Mouse (Mus musculus): ENCODE measurements around the gene Fbn1.
A peak's percentile ranks its signal among the peaks of the same experiment; 100 is the strongest.

The Fbn1 gene

DNA sequence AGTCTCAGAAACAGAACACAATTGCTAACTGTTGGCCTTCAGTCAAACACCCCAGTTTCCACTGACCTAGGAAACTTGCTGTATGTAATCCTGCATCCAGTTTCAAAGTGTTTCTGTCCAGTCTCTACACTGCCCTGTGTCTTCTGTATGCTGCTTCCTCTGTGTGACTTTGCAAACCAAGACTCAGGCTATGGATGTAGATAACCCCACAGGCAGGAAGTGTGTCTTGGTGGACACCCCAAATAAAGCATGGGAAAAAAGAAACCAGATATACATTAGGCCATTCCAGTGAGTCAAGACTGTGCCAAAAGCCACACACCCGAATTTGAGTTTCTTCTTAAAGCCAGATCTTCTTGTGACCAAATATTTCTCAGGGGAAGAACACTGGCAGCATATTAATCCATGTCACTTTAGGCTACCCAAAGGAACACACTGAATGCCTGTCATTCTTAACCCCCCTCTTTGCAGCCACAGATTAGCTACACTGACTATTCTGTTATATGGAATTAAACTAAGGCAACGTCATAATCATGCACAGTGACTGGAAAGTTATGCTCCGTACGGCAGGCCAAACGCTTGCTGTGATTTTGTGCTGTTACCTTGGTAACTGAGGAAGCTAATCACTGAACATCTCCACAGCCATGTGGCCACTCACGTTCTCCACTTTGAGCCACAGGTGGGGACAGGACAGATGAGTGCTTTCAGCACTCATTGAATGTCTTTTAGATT, 55.3 kb downstream of the Fbn1 start:
- DNase-seq: no peak

DNA sequence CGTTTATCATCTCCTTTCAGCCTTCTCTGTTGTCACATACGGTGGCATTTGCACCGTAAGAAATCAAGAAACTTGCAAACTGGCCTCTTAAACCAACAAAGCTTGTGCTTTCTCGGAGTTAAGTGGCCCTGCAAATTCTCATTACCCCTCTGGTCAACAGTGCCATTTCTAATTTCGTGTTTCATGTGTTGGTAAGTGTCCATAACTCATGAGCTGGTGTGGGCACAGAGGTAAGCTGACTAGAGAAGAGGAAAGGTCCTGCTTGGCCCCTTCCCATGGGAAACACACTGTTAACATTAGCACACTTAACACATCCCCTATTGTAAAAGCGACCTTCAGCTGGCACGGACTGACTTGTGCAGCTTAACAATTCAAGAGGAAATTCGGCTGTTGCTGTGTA, 58.4 kb downstream of the Fbn1 start:
- DNase-seq: no peak

DNA sequence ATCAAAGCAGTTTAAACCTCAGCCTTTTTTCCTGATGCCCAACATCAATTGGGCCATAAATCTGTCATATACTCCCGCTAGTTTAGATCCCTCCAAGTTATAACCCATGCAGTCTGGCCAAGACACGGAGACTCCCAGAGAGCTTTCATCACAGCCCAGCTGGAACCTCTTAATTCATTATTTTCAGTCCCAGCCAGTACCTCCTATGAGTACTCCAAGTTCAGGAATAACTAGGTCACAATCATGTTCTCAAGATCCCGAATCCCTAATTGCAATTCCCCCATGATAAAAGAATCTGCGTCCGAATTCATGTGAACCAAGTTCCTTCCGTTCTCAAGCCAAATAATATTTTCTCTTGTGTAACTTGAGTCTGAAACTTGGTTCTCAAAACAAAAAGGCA, 58.9 kb downstream of the Fbn1 start:
- no peak for DNase-seq

DNA sequence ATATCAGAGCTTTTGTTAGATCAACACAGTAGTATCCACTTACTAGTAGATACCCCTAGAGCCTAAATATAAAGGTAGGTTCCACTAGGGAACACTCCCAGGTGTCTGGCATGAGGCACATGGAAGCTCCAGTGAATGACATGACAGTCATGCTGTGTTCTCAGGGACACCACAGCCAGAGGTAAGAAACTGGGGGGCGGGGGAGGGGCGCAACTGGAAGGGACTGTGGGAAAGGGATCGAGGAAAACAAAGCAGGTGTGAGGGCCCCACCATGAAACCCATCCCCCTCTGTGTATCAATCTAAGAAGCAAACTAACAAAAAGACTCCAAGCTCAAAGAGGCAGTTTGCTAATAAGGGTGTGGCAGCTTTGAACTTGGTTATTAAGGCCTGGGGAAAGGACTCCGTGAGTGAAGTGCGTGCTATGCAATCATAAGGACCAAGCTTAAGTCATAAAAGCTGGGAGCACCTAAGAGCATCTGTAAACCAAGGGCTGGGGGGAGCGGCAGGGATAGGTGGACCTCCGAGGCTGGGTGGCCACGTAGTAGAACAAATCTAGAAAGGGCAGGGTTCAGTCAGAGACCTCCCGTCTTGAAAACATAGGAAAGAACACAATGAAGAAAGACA, 60.4 kb downstream of the Fbn1 start:
- DNase-seq: no peak

DNA sequence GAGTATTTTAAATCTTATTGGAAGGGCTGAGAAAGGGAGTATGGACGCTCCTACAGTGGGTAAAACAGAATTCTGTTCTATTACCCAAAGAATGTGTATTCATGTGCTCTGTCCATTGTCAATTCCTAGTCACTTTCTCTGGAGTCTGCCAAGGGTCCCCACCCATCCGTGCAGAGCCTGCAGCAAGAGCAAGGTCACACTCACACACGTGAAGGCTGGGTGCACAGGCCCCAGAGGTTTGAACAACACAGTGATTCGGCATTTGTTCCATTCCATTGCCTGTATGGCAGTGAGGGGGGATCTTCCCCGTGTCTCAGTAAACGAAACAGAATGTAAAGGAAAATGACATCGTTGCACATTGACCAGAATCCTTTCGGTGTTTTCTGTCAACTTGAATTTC, 69.4 kb downstream of the Fbn1 start:
- no peak for DNase-seq

DNA sequence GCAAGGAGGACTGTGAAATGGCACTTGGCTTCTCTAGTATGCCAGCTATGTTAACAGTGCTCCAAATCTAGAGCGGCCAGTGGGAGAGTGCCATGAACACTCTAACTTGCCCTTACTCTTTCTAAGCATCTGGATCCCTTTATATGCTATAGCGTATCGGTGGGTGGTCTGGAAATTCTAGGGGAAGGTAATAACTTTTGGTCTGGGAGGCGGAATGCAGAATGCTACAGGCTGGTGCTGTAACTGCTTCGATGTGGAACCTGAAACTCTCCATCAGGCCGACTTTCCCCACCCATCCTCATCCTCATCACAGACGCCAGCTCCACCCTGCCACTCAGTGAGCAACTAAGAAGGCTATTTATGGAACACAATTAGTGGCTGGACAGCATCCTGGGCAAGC, 71.6 kb downstream of the Fbn1 start:
- DNase-seq: no peak

DNA sequence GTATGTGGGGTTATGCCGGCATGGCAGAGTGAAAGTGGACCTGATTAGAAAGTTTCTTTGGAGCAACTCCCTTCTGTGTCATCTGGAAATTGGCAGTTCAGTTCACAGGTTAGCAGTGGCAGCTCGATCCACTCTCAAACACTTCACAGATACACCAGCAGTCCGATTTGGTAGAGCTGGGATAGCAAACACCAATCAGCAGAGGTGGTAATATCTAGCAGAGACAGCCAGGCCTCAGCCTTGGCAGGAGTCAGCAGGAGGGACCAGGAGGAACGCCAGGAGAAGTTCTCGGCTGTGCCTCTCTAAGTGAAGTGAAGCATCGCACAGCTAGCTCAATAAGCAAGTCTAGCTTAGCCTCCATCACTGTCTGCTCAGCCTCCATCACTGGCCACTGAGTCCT, 74.3 kb downstream of the Fbn1 start:
- DNase-seq: no peak

DNA sequence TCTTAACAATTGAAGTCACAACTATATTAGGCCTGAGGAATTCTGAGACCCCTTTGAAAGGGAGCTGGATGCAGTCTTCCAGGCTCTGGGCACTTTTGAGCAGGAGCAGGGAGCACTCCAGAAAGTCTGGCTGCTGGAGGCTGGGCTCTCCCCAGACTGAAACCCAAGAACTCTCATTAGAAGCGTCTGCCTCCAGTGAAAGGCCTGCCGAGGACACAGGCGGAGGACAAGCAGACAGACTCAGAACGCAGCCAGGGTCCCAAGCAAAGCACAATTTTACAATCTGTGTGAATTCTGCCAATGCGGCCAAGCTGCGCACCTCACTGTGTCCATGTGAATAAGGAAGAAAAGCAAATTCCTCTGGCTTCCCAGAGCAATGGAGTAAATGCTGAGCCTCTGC, 76.3 kb downstream of the Fbn1 start:
- no peak for DNase-seq

DNA sequence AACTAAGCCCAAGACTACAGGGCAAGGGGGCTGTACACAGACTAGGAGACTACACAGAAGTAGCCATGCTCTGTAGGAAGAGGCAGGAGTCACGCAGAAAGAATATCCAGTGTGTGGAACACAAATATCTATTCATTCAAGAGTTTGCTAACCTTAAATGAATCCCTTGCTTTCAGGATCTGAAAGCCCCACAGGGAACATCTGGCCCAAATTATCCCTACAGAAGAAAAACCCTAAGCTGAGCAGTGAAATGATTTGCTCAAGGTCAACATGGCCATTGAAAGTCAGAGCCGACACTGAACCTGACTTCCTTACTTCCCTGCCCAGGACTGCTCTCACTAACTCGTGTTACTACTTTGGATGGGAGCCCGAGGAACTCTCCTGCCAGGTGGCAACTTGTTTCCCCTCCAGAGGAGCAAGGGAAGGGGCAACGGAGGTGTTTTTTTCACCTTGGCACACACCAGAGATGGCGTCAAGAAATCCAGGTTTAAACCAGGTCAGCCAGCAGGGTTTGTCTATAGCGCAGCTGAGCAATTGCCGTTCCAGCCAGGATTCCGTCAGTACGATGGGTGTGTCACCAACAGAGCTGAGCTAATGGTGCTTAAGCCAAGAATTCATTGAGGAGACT, 78.9 kb downstream of the Fbn1 start:
- DNase-seq: peak; percentile 44

DNA sequence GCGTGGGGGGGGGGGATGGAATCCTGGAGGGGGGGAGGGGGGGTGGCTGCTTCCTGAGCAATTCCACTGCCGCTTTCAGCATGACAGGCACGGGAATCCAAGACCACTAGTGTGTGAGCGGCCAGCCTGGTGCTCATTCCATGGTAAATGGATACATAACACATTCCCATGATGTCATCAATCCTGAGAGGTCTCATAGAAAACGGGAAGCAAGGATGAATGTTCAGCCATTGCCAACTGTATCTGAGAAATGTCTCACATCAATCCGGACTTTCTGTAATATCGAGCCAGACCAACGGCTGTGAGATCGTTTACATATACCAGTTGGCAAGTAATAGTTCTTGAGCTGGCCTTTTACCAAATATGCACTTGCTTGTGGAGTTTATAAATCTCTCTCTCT, 87.2 kb downstream of the Fbn1 start:
- no peak for DNase-seq

DNA sequence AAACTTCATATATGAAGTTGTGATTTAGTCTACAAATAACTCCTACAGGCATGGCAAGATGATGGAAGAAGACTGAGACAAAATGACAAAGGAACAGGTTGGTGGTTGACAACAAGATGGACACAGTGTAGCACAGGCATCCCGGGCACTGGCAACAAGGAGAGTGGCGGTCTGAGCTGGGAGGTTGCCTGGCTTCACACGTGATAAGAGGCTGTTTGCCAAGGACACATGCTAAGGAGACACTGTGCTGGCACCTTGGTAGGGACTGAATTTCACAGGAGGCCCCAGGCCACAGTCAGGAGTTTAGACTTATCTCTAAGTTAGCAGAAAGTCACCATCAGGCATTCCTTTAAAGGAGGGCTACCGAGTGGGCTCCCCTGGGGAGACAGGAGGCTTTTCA, 88.1 kb downstream of the Fbn1 start:
- DNase-seq: no peak

DNA sequence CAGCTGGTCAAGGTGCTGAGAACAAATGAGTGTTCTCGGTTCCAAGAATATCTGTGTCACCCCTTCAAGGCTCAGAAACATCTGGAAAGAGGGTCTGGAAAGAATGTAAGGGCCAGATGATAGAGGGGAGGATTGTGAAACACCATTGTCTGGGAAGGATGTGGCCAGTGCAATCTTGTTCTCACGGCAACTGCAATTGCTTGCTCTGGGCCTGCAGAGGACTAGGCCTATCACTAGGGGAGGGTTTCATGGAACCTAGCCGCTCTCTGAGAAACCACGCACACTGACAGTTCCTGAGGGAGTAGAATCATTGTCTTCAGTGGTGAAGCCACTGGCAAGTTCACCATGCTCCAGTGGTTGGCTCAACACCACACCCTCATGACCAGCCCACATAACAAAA, 89.2 kb downstream of the Fbn1 start:
- no peak for DNase-seq

DNA sequence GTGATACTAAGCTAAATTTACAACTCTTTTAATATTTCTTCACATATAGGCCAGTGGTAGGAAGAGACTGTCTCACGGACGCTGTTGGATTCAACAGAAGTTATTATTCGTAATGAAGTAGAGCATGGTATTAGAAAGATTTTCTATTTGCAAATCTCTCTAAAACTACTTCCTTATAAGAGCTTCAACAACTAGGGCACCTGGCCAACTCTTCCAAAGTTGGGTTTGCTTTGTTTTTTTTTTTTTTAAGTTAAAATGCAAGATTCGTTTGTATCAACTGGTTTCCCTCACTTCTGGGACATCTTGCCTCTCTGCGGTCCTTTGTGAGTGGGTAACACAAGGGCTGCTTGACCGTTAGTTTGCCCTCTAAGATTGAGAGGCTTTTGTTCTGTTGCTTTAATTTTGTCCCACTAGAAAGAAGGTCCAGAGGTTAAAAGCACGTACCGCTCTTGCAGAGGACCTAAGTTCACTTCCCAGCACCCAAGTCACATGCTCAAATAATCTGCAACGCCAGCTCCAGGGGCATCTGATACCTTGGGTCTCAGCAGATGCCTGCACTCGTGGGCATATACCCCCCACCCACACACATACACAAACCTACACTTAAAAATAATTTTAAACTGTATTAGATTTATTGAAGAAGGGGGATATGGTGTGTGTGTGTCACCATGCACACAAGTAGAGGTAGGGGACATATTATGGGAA, 91.1 kb downstream of the Fbn1 start:
- peak; percentile 13 for DNase-seq

DNA sequence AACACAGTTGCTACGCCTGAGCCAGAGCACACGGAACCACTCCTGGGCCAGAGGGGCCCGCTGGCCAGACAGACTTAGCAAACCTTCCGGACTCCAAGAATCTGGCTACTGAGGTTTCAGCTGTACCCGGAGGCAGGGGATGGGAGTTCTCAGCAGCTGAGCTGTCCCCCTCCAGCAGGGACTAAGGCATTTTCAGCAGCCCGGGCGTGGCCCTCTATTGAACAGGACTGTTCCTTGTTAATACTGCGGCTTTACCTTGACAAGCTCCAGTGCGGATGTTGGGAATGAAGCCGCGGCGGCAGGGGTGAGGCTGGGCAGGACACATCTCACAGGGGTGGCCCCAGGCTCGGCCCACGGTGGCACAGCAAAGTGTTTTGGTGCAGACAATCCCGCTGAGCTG, 95.4 kb downstream of the Fbn1 start:
- DNase-seq: no peak

DNA sequence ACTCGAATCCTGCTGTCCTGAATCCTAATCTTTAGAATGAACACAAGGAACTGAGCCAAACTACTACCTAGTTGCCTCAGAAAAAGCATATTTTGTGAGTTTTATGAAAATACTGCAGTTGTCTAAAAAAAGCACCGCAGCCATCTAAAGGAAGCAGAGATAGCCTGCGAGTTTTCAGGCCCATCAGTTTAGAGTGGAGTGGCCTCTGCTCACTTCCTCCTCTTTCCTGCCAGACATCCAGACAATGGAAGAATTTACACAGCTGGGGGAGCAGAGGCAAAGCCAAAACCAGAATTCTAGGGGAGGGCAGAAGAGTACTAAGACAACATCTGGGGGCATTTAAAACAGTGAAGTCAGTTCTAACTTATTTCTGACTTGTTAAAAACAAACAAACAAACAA, 96.0 kb downstream of the Fbn1 start:
- no peak for DNase-seq

DNA sequence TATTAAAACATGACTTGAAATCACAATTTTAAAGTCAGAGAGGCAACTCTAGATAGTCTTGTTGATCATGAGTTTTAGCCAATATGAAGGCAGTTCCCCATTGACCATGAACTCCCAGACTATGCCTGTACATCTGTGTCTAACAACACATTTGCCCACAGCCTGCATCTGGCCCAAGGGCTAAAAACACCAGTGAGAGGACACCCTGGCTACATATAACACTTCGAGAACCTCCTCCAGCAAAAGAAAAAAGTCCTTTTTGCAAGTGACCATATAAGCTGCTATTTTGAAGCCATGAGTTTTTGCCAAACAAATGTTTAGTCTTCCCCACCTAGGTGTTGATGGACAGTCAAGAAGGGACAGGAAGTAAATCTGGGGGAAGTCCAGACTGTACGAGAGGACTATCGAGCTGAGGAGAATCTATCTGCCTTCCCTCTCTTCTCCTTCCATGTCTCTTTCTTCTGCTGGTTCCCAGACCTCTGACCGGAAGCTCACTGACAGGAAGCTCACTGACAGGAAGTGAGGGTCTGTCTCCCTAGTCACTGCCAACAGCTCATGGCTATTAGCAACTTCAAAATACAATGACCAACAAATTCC, 103.2 kb downstream of the Fbn1 start:
- DNase-seq: no peak

DNA sequence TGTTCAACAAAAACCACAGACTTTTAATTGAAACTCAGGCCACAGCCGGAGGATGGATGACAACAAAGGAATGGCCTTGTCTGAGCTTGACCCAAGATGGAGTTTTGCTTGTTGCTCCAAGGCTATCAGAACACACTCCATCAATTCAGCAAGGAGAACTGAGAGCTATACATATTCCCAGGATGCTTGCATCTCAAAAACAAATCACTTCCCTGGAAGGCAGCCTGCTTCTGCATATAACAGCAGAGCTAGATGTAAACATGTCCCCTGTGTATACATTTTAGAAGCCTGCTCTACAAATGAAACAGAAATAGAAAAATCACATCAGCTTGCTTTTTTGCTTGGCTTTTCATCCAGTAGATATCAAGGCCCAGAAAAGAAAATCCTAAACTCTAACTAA, 105.5 kb downstream of the Fbn1 start:
- DNase-seq: no peak

DNA sequence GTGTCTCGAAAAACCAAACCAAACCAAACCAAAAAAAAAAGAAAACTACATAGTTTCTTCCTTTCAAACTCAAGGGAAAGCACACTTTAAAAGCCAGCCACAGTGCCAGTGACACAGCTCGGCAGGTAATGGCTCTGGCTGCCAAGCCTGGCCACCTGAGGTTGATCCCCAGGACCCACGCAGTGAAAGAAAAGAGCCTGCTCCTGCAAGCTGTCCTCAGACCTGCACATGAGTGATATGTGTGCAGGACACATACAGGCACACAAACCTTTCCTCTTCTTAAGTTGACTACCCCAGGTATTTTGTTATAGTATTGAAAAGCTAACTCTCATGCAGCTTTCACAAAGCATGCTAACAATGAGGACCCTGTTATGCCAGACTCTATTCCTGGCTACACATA, 107.7 kb downstream of the Fbn1 start:
- no peak for DNase-seq

DNA sequence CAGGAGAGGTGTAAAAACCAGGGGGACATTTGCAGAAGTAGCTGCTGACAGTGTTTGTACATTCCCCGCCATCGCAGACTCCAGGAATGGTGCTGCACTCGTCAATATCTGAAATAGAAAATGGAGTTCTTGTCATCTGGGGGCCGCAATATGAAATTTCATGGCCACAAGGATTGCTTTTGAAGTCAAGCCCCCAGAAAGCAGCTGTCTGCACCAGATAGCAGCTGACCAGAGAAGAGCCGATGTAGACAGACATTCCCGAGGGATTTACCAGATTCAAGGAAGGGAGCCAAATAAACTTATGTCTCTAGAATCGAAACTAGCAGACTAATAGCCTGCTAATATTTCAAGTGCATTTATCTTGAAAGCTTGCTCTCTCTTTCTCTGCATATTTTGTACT, 110.0 kb downstream of the Fbn1 start:
- no peak for DNase-seq

DNA sequence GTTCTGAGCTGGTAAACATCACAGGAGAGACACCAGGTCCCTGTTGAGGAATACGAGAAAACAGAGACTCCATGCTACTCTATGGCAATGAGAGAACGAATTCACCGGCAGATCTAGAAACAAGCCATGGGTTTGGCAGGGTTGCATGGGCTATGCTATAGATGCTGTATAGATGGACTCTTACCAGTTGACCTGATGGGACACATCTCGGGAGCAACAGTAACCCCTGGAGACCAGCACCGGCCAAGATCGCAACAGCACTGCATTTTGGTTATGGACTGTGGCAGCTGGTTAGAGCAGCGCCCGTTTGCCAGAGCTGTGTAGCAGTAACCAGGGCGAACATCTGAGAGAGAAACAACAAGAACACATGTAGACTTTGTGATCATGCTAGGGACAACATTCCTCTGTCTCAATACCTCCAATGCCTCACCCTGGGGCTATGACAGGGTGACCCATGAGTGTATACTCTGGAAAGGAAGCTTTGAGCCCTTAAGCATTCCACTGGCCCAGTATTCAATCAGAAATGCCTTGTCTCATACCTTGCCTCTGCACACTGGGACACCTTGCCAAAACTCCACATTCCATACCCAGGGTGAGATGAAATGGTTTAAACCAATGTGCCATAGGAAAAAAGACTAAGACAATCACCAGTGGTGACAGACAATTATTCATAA, 113.2 kb downstream of the Fbn1 start:
- no peak for DNase-seq

DNA sequence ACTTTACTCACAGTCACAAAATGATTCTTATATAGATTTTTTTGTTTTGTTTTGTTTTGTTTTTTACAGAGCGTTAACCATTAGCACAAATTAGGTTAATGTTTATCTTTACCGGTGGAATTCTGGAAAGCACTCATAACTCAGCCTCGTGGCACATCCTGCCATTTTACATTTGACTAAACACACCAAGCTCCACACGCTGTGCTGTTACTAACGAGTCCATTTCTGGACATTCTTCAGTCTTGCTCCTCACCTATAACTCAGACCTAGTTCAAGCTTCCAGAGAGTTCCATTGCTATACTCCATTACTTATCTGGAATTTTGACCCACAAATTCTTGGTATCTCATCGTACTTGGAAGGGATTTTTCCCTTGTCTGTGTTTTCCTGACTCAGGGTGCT, 116.2 kb downstream of the Fbn1 start:
- no peak for DNase-seq

DNA sequence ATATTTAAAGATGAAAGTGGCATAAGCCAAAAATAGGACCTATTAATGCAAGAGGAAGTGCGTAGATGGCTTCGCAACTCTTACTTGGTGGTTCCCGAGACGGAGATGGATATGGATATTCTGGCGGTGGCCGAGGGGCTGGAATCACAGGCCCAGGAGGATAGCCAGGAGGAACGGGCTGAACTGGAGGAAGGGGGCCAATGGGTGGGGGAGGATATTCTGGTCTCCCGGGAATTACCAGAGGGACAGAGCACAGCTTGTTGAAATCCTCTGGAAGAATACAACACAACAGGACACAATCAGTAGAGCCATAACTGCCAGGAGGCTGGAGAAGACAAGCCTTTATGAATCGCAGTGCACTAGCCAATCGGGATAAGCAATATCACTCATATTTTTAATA, 118.0 kb downstream of the Fbn1 start:
- DNase-seq: no peak
